Mouse (Mus musculus): ENCODE data around the gene Zbtb7b.
A peak's percentile ranks its signal among the peaks of the same experiment; 100 is the strongest.

Zbtb7b gene

GRCm38 (mm10) chr3:89388901-89389740, 5.5 kb downstream of the Zbtb7b start:
- DNase-seq: no peak

GRCm38 (mm10) chr3:89388134-89388881, 6.3 kb downstream of the Zbtb7b start:
- peak; percentile 52 for DNase-seq

DNA sequence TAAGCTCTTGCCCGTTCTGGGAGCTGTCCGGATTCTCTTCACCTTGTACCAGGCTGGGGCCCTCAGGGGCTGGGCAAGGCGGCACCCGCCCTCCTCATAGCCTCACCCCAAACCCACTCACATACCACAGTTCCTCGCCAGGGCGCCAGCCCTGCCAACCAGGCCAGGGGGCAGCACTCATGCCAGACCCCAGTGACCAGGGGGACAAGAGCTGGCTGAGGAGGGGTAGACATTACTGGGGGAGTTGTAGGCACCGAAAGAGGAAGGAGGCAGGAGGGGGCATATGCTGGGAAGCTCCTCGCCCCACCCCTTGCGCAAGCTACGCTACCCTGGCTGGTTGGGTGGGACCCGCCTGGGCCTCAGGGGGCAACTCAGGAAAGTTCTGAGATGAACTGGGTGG, 6.9 kb downstream of the Zbtb7b start:
- DNase-seq: no peak

DNA sequence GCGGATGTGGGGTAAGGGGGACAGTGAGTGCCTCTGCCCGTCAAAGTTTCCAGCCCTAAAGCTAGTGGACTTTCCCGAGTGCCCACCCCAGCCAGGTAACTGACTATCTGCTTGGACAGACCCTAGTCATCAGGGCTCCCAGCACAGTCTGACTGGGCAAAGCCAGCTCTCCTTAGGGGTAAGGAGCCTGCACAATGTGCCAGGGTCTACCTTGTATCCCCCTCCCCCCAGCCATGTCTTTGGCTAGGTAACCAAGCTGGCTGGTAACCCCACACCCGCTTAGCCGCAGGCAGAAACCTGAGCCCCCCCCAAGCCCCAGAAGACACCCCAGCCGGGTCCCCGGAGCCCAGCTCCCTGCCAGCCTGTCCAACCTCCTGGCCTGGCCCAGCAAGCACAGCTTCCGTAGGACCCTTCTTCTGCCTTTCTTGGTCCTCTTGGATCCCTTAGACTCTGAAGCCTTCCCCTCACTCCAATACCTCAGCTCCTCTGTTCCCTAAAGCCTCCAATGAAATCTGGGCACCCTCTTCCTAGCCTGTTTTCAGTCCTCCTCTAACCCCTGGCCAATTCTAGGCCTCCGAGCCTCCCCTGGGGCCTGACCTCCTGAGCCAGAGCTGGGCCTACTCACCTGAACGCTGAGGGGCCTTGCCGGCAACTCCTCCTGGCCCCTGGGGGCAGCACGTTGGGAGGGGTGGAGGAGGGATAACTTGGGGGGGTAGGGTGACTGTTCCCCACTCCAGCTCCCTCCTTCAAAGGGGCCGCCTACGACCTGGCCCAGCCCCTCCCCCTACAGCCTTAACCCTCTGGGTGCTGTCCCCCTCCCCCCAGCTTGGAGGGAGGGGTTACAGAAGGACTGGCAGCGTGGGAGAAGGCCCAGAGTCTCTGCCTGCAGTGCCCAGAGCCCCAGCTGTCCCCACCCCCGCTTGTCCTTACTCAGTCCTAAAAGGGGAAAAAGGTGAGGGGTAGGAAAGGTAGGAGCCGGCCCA, 7.8 kb downstream of the Zbtb7b start:
- DNase-seq: no peak

DNA sequence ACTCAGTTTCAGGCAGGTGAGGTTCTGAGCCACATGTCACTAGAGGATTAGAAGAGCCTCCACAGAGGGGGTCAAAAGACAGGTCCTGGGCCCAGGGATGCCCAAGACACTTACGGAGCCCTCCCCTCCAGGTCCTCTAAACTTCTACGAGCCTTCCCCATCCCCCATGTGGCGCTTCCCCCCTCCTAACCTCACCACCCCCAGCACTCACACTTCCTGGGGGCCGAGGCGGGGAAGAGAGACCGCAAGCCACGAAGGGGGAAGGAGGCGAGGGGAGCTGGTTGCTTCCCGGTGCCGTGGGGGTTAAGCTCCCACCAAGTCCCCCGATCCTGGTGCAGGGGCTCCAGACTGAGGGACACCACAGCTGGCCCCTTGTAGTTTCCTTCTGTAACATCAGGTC, 9.1 kb downstream of the Zbtb7b start:
- no peak for DNase-seq

- DNase-seq: no peak
Measured at GRCm38 (mm10) chr3:89384331-89385076, 10.1 kb downstream of the Zbtb7b start.

GRCm38 (mm10) chr3:89383651-89384255, 10.8 kb downstream of the Zbtb7b start:
- no peak for DNase-seq

- no peak for DNase-seq
Measured at GRCm38 (mm10) chr3:89382950-89383349, 11.6 kb downstream of the Zbtb7b start.

- DNase-seq: no peak
Measured at GRCm38 (mm10) chr3:89382033-89382882, 12.3 kb downstream of the Zbtb7b start.

GRCm38 (mm10) chr3:89381233-89381632, 13.3 kb downstream of the Zbtb7b start:
- DNase-seq: no peak

- no peak for DNase-seq
Measured at GRCm38 (mm10) chr3:89380711-89381110, 13.9 kb downstream of the Zbtb7b start.

- no peak for DNase-seq
Measured at GRCm38 (mm10) chr3:89380291-89380690, 14.3 kb downstream of the Zbtb7b start.

DNA sequence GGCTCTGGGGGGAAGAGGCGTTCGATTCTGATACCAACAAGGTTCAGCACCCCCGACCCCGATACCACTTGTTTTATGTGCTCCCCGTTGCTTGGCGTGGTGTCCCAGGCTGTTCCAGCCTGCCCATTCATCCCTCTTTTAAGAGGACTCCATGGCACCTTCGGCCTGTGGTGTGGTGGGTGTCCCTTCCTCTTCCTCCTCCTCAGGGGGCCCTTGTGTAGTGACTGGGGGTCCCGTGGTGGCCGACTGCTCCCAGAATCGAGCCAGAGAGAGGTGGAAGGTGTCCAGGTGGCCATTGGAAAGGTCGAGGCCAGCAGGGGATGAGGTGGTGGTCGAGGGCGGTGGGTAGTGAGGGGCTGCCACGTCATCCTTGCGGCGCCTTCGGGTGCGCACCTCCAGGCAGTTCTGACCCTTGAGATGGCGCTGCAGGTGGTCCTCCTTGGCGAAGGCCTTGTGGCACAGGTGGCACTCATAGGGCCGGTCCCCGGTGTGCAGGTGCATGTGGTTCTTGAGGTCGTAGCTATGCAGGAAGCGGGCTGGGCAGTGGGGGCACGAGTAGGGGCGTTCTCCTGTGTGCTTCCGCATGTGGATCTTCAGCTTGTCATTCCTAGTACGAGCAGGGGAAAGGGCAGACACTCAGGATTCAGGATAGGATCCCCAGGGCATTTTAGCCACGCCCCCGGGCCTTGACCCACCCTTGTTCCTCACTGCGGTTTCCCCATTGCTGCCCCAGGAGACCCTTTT, 15.0 kb downstream of the Zbtb7b start:
- DNase-seq: no peak

GRCm38 (mm10) chr3:89378394-89379067, 16.0 kb downstream of the Zbtb7b start:
- DNase-seq: peak; percentile 58

GRCm38 (mm10) chr3:89377831-89378230, 16.7 kb downstream of the Zbtb7b start:
- no peak for DNase-seq

DNA sequence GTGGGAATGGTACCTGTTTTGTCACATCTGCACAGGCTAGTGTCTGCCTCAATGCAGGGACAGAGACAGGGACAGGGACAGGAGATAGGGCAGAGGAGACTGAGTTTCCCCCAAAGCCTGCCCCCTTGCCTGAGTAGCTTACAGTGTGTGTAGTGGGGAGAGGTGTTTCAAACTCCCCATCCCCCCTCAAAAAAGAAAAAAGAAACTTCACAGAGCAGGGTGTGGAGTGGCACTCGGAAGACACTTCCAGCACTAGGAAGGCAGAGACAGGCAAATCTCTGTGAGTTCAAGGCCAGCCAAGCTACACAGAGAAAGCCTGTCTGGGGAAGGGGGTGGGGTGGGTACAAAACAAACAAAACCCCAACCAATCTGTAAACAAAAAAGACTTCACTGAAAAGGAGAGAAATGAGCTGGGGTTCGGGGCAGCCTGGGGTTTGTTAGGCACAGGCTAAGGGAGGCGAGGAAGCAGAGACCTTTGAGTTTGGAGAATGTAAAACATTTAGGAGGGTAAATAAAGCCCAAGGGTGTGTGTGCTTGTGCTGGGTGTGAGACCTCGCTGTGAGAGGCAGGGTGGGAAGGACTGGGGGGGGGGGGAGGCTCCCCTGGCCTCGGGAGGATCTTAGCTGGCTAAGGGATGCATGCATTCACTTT, 20.9 kb downstream of the Zbtb7b start:
- DNase-seq: no peak

GRCm38 (mm10) chr3:89367338-89367737, 27.2 kb downstream of the Zbtb7b start:
- DNase-seq: no peak

- DNase-seq: no peak
Measured at GRCm38 (mm10) chr3:89365486-89366414, 28.8 kb downstream of the Zbtb7b start.
